8 mouse cellular contexts compared by ENCODE assay signal in genomic region chr8:94602471-94603131, GRCm38 (mm10). TPM values are rescaled to one million over a fixed set of nuclear protein-coding genes. Genes with fewer than 3 reads are reported as not detected.
DNase-seq lines count a peak whose midpoint lies in the region; ATAC-seq and TF ChIP-seq lines count a peak whose summit lies in the region.

No protein-coding gene starts in this region.

- H3K9ac ChIP-seq in forebrain, postnatal 0 days = peak overlapping the region; percentile 91
- peak overlapping the region; percentile 93 for H3K9ac ChIP-seq in intestine, postnatal 0 days (ENCODE audit: low read depth, low read length)

- H3K27ac ChIP-seq in forebrain, postnatal 0 days (ENCODE audit: low read depth, low read length) = peak overlapping the region; percentile 89
- H3K27ac ChIP-seq in intestine, postnatal 0 days (ENCODE audit: low read depth, low read length) = peak overlapping the region; percentile 87

- H3K36me3 ChIP-seq in forebrain, postnatal 0 days (ENCODE audit: insufficient read depth) = no peaks in the 10 kb centered on the region
- no peaks in the 10 kb centered on the region for H3K36me3 ChIP-seq in intestine, postnatal 0 days (ENCODE audit: control insufficient read depth, insufficient read depth)
- no peaks in the 10 kb centered on the region for H3K36me3 ChIP-seq in splenic B cell, adult 2 months (ENCODE audit: control insufficient read depth, insufficient read depth, low read length, poor library complexity, severe bottlenecking)

- TF ChIP-seq POLR2A in brain, embryonic 14.5 days (IDR thresholded peaks at IDR 0.05; ENCODE audit: borderline replicate concordance, extremely low read depth, insufficient read depth, insufficient read length, poor library complexity, severe bottlenecking) = no peak
- no peak for TF ChIP-seq POLR2A in lung, adult 2 months (IDR thresholded peaks at IDR 0.05; ENCODE audit: borderline replicate concordance, extremely low read depth, low read depth, low read length)

- no peaks in the 10 kb centered on the region for H3K27me3 ChIP-seq in forebrain, postnatal 0 days (ENCODE audit: insufficient read depth, low read length)
- H3K27me3 ChIP-seq in intestine, postnatal 0 days (replicated peaks; ENCODE audit: control insufficient read depth, insufficient read depth, low read length) = no peaks in the 10 kb centered on the region
- no peaks in the 10 kb centered on the region for H3K27me3 ChIP-seq in splenic B cell, adult 2 months (ENCODE audit: control insufficient read depth, insufficient read depth, low read length, poor library complexity, severe bottlenecking)

- peaks cover 11% of the 10 kb centered on the region for H3K4me1 ChIP-seq in forebrain, postnatal 0 days (ENCODE audit: insufficient read depth)
- H3K4me1 ChIP-seq in intestine, postnatal 0 days (replicated peaks; ENCODE audit: control insufficient read depth, insufficient read depth, low read length) = no peaks in the 10 kb centered on the region
- peaks cover 3% of the 10 kb centered on the region; the same call in 1 of the 2 replicates for H3K4me1 ChIP-seq in lung, adult 2 months (ENCODE audit: control insufficient read depth, insufficient read depth, low read length)

- H3K9me3 ChIP-seq in forebrain, postnatal 0 days (ENCODE audit: low read length) = no peaks in the 10 kb centered on the region
- no peaks in the 10 kb centered on the region for H3K9me3 ChIP-seq in intestine, postnatal 0 days (ENCODE audit: control insufficient read depth)

- peak; percentile 8 for DNase-seq in urinary bladder, postnatal 14 days (ENCODE audit: low spot score)
- DNase-seq in urinary bladder, postnatal 10 days (ENCODE audit: low spot score) = no peak
- peak; percentile 40 for DNase-seq in brain, embryonic 14.5 days (ENCODE audit: low read depth)
- DNase-seq in forebrain, postnatal 0 days = peak; percentile 18
- DNase-seq in lung, adult 2 months = peak; percentile 19
- peak; percentile 8 for DNase-seq in splenic B cell, adult 2 months (ENCODE audit: low read depth, low spot score)
- DNase-seq in layer of hippocampus, adult 9-11 months = no peak

- H3K4me3 ChIP-seq in forebrain, postnatal 0 days (ENCODE audit: low read depth, low read length) = peak overlapping the region; percentile 72
- peak overlapping the region; percentile 100 for H3K4me3 ChIP-seq in intestine, postnatal 0 days (ENCODE audit: low read depth, low read length)
- H3K4me3 ChIP-seq in lung, adult 2 months (replicated peaks; ENCODE audit: extremely low read depth, low read depth, low read length) = peak overlapping the region; percentile 99

- peak overlapping the region; percentile 80 for H3K4me2 ChIP-seq in forebrain, postnatal 0 days (ENCODE audit: low read depth)
- peak overlapping the region; percentile 89 for H3K4me2 ChIP-seq in intestine, postnatal 0 days (replicated peaks; ENCODE audit: low read depth)

- no peak for ATAC-seq in forebrain, postnatal 0 days
- ATAC-seq in intestine, postnatal 0 days = no peak

- TF ChIP-seq CTCF in brain, embryonic 14.5 days (IDR thresholded peaks at IDR 0.05; ENCODE audit: borderline replicate concordance, extremely low read depth, insufficient read depth, insufficient read length) = no peak
- no peak for TF ChIP-seq CTCF in forebrain, postnatal 0 days (IDR thresholded peaks at IDR 0.05; ENCODE audit: low read depth)
- no peak for TF ChIP-seq CTCF in intestine, postnatal 0 days (IDR thresholded peaks at IDR 0.05; ENCODE audit: low read depth)
- TF ChIP-seq CTCF in lung, adult 2 months (IDR thresholded peaks at IDR 0.05; ENCODE audit: insufficient read depth, low read length) = no peak

- 2% methylated on average over 31 of the region's 31 CpGs for WGBS in forebrain, postnatal 0 days
- WGBS in intestine, postnatal 0 days = under 1% methylated on average over 31 of the region's 31 CpGs
- WGBS in lung, adult 2 months = 1% methylated on average over 31 of the region's 31 CpGs

RNA-seq across cellular contexts. Expression of gene Fam192a, which starts 0.8 kb away (rescaled TPM):
- 51.6 and 57.2 TPM in 2 replicates for polyA plus RNA-seq in brain, embryonic 14.5 days (2012; rRNA removed)
- 44.5 and 51.4 TPM in 2 replicates for total RNA-seq in forebrain, postnatal 0 days (2014; rRNA removed)
- 71.5 and 79.9 TPM in 2 replicates for polyA plus RNA-seq in forebrain, postnatal 0 days (2015; fragmentation: Nextera tagmentation; extraction: Ambion mirVana)
- polyA plus RNA-seq in intestine, postnatal 0 days (2015; fragmentation: Nextera tagmentation; extraction: Ambion mirVana) = 44.5 and 57.0 TPM in 2 replicates
- polyA plus RNA-seq in lung, adult 2 months (2012; rRNA removed) = 13.6 and 17.1 TPM in 2 replicates

RNA-seq across cellular contexts. Expression of gene Rspry1, which starts 0.9 kb away (rescaled TPM):
- 26.4 and 31.7 TPM in 2 replicates for polyA plus RNA-seq in brain, embryonic 14.5 days (2012; rRNA removed)
- 53.5 and 55.8 TPM in 2 replicates for total RNA-seq in forebrain, postnatal 0 days (2014; rRNA removed)
- 26.2 and 32.0 TPM in 2 replicates for polyA plus RNA-seq in forebrain, postnatal 0 days (2015; fragmentation: Nextera tagmentation; extraction: Ambion mirVana)
- 17.5 and 19.1 TPM in 2 replicates for polyA plus RNA-seq in intestine, postnatal 0 days (2015; fragmentation: Nextera tagmentation; extraction: Ambion mirVana)
- 5.3 and 7.8 TPM in 2 replicates for polyA plus RNA-seq in lung, adult 2 months (2012; rRNA removed)

Comparison
In these comparisons a context has a peak if more than half of its experiments do, and no peak if none do; other contexts are left out.
1. DNase-seq: peak in urinary bladder, postnatal 14 days (single experiment), brain, embryonic 14.5 days (single experiment), forebrain, postnatal 0 days (single experiment), lung, adult 2 months (single experiment) and splenic B cell, adult 2 months (single experiment); none in urinary bladder, postnatal 10 days (single experiment) and layer of hippocampus, adult 9-11 months (single experiment).
2. Peak in every context shown above with its lines, with median percentiles within 50 percentile points of each other: H3K4me3 ChIP-seq.